Mouse (Mus musculus) splenic B cell, adult 2 months (primary cell): ENCODE measurements around the gene Adra2c.

Experiments used
- DNase-seq: peaks from one replicate; pipeline ENCODE4 v3.0.0-alpha.2; 2011; ENCODE audit warnings: low read depth, low spot score
- H3K27me3 ChIP-seq: 2 replicates; pipeline ENCODE4 v1.6.1; 2012; ENCODE audit warnings: mild to moderate bottlenecking, low read length, moderate library complexity, mixed read lengths; ENCODE audit not compliant: control insufficient read depth, poor library complexity, insufficient read depth, severe bottlenecking
- H3K36me3 ChIP-seq: 2 replicates; pipeline ENCODE4 v1.6.1; 2012; ENCODE audit warnings: mild to moderate bottlenecking, low read length, moderate library complexity, mixed read lengths; ENCODE audit not compliant: control insufficient read depth, poor library complexity, insufficient read depth, severe bottlenecking

Gene Adra2c

DNA sequence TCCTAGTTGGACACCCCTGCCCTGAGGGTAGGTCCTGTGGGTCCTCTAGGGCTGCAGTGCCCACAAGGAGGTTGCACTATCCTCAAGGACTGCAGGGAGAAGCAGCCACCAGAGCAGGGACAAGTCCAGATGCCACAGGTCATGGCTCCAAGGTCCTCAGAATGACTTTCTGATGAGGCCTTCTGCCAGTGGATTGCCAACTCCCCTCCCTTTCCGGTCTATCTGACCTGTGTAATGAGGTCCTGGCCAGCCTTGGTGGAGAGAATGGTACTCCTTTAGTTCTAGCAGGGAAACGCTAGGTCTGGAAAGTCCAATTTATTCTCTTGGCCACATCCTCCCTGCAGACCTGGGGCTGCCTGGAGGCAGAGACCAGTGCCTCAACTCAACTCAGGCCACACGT lies at the start of gene Adra2c:
Adra2c (plus strand) TSS at position 301 of the 400 bp plus-strand sequence.
- H3K27me3 ChIP-seq: no peaks in the 10 kb centered on the region; the same call in 1 of the 2 replicates
- DNase-seq: no peak
- H3K36me3 ChIP-seq: no peaks in the 10 kb centered on the region

DNA sequence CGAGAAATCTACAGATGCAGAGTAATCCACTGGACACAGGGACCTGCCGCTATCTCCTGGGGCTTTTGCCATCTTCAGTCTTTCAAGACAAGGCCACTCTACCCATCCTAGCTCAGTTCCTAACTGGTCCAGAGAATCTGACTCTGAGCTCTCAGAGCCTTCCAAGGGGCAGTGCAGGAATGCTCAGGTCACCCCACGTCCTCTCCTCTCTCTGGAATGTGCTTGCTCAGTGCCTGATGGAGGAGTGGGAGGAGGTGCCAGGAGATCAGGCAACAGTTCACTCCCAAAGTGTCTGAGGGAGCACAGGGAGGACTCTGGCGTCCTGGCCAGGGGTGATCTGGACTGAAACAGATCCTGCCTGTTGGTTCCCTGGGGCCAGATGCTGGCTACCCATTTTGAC lies 45.0 kb upstream of the Adra2c start:
- H3K36me3 ChIP-seq: no peaks in the 10 kb centered on the region
- DNase-seq: no peak
- no peaks in the 10 kb centered on the region for H3K27me3 ChIP-seq

DNA sequence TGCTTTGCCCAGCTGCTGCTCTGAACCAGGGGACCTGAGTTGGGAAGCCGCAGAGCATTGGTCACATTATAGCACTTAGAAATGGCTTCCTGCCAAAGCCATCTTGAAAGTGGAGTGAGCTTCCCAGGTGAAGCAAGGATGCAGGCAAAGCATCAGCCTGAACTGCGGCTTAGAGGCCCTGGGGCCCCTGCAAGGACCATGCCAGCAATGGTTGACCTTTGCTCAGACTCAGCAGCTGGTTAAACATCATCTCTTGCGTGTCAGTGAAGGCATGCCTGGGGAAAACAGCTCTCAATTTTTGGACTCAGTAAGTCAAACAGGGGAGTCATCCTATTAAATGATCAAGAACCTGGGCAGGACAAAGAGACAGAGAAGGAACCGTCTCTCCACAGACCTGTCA lies 40.4 kb upstream of the Adra2c start:
- Histone ChIP-seq H3K36me3 (no peaks in the 10 kb centered on the region), H3K27me3 (no peaks in the 10 kb centered on the region)
- DNase-seq: no peak

DNA sequence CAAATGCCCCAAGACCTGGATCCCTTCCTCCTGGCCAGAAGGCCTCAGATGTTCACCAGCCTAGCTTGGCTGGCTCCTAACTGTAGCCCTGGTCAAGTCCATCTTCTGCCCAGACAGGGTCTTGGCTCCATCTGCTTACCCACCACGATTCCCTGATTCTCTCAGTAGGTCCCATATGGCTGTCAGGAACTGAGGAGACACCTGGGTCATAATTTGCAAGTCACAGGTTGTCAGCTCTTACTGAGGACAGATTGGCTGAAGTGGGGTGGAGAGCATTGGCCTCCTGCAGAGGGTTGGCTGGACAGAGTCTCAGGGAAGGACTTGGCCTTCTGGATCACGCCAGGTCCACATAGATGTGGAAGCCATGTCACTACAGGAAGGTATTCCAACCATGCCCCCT lies 39.5 kb upstream of the Adra2c start:
- Histone ChIP-seq H3K27me3 (no peaks in the 10 kb centered on the region), H3K36me3 (no peaks in the 10 kb centered on the region)
- DNase-seq: no peak

DNA sequence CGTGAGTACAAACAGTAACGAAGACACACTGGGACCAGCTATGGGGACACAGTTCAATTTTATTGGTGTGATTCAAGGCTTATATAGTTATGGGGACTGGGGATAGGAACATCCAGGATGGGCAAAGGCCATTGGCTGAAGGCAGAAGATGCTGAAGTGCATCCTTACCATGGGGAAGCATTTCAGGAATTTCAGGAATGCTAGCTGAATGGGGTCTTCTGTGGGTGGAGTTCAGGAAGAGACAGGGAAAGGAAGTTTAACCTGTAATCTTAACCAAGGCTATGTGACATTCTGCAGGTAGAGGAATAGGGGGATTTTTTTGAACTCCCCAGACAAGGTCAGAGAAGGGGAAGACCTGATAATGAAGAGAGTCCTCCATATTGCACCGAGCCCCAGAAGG lies 36.6 kb upstream of the Adra2c start:
- Histone ChIP-seq H3K36me3 (no peaks in the 10 kb centered on the region), H3K27me3 (no peaks in the 10 kb centered on the region)
- DNase-seq: no peak

DNA sequence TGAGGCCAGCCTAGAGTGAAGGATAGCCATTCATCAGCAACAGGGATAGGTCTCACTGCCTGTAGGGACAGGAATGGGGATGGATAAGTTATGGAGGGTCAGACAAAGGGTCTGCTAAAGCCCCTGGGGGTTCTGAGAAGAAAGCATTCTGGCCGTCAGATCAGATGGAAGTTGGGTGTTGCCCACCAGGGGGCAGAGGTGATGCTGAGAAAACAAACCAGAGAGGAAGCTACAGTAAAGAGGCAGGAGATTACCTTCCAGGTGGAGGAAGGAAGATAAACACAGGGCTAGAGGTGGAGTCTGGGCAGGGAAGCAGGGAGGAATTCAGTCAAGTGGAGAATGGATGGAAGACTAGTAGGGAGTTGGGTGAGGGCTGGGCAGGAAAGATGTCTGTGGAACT lies 33.9 kb upstream of the Adra2c start:
- H3K27me3 ChIP-seq: no peaks in the 10 kb centered on the region
- DNase-seq: peak; percentile 35
- no peaks in the 10 kb centered on the region for H3K36me3 ChIP-seq

DNA sequence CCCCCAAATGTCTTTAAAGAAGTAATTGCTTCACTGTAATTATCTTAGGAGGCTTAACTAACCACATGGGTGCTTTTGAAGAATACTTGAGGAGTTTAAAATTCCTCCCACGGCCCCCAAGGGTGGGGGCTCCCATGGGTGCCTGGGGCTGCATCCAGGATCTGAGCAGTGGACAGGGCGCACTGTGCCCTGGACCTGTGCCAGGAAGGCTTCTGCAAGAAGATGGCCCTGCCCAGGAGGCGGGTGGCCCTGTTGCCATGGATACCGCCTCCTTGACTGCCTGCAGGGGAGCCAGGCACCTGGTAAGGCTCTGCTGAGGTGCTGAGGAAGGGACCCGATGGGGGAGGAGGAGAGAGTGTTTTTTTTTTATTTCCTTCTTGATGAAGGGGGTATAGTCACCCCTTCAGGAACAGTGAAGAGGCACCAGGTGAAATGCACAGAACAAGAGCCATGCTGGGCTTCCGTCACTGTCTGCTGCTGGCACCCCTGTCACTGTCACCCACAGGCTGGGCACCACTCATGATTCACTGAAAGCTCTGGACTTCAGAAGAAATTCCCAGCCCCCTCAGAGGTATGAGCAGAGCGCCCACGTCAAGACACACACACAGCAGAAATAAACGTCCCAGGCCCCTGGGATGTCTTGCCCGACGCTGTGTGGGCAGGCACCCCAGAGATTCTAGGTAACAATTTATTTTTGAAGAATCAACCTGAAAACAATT lies 32.4 kb upstream of the Adra2c start:
- no peaks in the 10 kb centered on the region for H3K36me3 ChIP-seq
- no peak for DNase-seq
- H3K27me3 ChIP-seq: no peaks in the 10 kb centered on the region

DNA sequence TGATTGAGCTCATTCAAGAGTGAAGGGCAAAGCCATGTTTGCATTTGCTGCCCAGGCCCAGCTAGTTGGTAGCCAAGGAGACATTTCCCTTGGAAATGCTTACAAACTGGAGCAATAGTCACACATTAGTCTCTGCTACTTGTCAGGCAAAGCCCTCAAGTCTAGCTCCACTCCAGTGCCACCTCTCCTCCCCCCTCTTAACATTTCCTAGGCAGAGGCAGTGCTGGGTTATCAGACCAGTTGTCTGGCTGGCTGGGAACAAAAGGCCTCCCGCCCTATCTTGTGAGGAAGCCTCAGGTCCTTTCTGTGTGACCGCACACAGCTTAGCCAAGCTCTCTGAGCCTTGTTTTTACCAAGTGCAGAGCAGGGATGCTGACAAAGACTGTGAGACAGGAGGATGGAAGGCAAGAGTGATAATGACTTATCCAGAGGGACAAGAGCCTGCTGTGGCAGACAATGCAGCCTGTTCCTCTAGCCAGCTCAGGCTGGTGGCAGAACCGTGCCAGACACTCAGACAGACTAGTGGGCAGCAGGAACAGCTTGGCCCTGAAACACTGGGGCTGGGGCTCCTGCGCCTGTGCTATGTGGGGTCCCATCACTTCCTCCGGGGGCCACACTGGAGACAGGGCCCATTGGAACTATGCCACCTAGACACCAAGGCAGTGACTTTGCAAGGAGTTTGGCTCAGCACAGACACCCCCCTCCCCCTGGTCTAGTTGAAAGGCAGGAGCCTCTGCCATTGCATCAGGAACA lies 23.0 kb upstream of the Adra2c start:
- no peaks in the 10 kb centered on the region for H3K36me3 ChIP-seq
- H3K27me3 ChIP-seq: no peaks in the 10 kb centered on the region
- no peak for DNase-seq

DNA sequence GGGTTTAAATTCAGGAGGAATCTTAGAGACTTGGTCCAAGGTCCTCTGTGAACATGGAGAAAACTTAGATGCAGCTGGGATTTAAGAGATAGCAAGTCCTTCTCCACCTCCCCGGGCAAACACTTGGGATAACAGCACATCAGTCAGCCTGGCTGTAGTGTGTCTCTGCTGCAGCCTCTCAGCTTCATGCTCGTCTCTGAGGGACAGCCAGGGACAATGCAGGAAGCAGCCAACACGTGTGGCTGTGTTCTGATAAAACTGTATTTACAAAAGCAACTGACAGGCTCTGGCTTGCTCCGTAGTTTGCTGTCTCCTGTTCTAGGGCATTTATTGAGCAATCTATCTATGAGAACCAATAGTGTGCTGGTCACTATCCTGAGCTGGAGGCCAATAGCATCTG lies 14.4 kb upstream of the Adra2c start:
- no peak for DNase-seq
- Histone ChIP-seq H3K27me3 (no peaks in the 10 kb centered on the region), H3K36me3 (no peaks in the 10 kb centered on the region)

DNA sequence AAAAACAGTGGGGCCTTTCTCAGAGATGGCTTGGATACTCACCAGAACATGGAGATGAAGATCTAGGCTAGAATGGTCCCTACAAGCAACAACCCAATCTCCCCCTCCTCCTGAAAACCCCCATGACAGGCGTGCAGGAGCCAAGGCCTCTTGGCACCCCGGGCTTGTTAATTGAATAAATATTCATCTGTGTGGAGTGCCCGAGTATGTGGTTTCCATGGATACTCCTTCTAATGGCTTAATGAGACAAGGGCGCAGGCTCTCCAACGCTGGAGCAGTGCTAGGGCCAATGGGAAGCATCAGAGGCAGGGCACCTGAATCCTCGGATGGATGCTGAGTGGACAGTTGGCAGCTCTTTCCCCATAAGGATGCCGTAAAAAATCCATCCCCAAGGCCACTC lies 10.6 kb upstream of the Adra2c start:
- DNase-seq: no peak
- no peaks in the 10 kb centered on the region for H3K27me3 ChIP-seq
- H3K36me3 ChIP-seq: no peaks in the 10 kb centered on the region

DNA sequence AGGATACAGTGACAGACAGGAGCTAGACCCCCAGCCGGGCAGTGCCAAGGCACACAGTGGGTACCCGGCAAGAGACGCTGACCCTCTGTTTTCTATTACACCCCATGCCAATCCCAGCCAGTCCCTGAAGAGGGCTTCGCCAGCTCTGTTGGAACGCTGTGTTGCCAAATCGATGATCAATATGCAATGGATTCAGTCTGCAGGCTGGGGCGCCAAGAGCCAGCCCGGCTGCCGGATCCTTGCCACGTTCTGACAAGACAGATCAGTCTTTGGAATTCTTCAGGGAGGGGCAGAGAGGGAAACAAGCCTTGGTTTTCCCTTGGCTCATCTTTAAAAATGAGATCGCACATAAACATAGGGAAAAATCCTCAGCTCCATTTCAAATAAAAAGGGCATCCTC lies 2.8 kb upstream of the Adra2c start:
- DNase-seq: no peak
- H3K27me3 ChIP-seq: no peaks in the 10 kb centered on the region; the same call in 1 of the 2 replicates
- H3K36me3 ChIP-seq: no peaks in the 10 kb centered on the region

DNA sequence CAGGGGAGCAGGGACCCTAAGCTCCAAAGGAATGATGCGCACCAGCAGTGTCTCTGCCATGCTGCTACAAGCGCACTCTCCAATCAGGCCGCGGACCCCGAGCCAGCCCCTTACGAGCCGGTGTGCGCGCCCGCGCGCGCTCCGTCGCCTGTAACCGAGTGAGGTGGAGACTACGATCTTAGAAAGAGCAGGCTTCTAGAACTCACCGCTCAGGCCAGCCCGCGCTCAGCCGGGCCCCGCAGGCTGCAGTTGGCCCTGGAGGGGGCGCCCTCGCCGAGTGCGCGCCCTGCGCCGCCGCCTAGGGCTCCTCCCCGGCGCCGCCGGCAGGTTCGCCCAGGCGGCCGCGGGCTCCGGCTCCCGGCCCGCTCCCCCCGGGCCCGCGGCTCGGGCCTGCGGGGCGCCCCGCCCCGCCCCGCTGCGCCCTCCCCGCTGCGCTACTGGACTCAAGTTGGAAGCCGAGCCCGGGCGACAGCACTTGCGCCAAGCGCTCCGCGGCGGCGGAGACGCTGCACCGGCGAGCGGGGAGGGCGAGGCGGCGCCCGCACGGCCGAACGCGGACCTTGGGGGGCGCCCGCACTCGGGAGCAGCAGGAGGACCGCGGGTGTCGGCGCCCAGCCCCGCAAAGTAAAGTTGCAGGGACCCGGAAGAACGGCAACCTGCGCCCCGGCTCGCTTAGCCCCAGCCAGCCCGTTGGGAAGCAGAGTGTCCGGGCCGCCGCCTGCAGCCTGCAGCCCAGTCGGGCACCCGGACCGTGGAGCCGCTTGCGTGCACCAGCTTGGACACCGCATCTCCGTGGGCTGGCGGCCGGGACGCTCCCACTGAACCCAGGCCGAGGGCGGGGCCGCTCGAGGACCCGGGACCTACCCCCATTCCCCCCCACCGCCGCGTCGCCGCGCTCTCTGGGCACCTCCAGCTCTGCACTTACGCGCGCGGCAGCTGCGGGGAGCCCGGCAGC lies 899 bp downstream of the Adra2c start:
- Histone ChIP-seq H3K27me3 (no peaks in the 10 kb centered on the region; the same call in 1 of the 2 replicates), H3K36me3 (no peaks in the 10 kb centered on the region)
- DNase-seq: no peak

DNA sequence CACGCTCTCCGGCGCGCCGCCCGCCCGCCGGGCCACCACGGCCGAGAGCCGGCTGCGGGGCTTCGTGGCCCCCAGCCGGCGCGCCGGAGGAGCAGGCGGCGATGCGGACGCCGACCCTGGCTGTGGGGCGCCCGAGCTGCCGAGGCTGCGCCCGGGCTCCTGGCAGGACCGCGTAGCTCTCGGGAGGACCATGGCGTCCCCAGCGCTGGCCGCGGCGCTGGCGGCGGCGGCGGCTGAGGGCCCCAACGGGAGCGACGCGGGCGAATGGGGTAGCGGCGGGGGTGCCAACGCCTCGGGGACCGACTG lies 1.5 kb downstream of the Adra2c start:
- H3K27me3 ChIP-seq: no peaks in the 10 kb centered on the region; the same call in 1 of the 2 replicates
- DNase-seq: no peak
- H3K36me3 ChIP-seq: no peaks in the 10 kb centered on the region

DNA sequence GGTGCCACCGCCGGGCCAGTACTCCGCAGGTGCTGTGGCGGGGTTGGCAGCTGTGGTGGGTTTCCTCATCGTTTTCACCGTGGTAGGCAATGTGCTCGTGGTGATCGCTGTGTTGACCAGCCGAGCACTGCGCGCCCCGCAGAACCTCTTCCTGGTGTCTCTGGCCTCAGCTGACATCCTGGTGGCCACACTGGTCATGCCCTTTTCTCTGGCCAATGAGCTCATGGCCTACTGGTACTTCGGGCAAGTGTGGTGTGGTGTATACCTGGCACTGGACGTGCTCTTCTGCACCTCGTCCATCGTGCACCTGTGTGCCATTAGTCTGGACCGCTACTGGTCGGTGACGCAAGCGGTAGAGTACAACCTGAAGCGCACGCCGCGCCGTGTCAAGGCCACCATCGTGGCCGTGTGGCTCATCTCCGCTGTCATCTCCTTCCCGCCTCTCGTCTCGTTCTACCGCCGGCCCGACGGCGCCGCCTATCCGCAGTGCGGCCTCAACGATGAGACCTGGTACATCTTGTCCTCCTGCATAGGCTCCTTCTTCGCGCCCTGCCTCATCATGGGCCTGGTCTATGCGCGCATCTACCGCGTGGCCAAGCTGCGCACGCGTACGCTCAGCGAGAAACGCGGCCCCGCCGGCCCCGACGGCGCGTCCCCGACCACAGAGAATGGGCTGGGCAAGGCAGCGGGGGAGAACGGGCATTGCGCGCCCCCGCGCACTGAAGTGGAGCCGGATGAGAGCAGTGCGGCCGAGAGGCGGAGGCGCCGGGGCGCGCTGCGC lies 2.1 kb downstream of the Adra2c start:
- no peaks in the 10 kb centered on the region; the same call in 1 of the 2 replicates for H3K27me3 ChIP-seq
- H3K36me3 ChIP-seq: no peaks in the 10 kb centered on the region
- no peak for DNase-seq
